Mouse (Mus musculus) small intestine, adult 2 months (tissue): Measurements from ENCODE around the gene Wrb. TPM values are rescaled to one million over a fixed set of nuclear protein-coding genes. Genes with fewer than 3 reads are reported as not detected.

Source experiments
- H3K27ac ChIP-seq: fragments of 200-500 bp; 2 replicates; pipeline ENCODE4 v1.5.1; 2012; ENCODE audit warnings: low read depth, low read length, control low read depth, inconsistent platforms; ENCODE audit not compliant: insufficient read depth
- H3K27me3 ChIP-seq: fragments of 200-500 bp; 2 replicates; pipeline ENCODE4 v1.6.1; 2012; ENCODE audit warnings: mild to moderate bottlenecking, moderate library complexity, low read length, inconsistent platforms; ENCODE audit not compliant: control insufficient read depth, insufficient read depth
- H3K36me3 ChIP-seq: fragments of 200-500 bp; 2 replicates; pipeline ENCODE4 v1.6.1; 2012; ENCODE audit warnings: mild to moderate bottlenecking, low read length, control low read depth, inconsistent platforms; ENCODE audit not compliant: control insufficient read depth, insufficient read depth
- H3K4me1 ChIP-seq: fragments of 200-500 bp; 2 replicates; pipeline ENCODE4 v1.6.1; 2012; ENCODE audit warnings: low read length, inconsistent platforms, mixed read lengths; ENCODE audit not compliant: control insufficient read depth, insufficient read depth, insufficient read length
- H3K4me3 ChIP-seq: fragments of 200-500 bp; 2 replicates; pipeline ENCODE4 v1.5.1; 2012; ENCODE audit warnings: low read depth, mild to moderate bottlenecking, control low read depth, inconsistent platforms, low read length, moderate library complexity
- CTCF ChIP-seq: fragments of 200-500 bp; IDR thresholded peaks from 2 replicates; pipeline ENCODE4 v1.5.1; 2012; ENCODE audit warnings: low read depth, mild to moderate bottlenecking, control low read depth, inconsistent platforms, low read length, moderate library complexity, mixed read lengths; ENCODE audit not compliant: insufficient replicate concordance, insufficient read length; ENCODE audit errors: extremely low read depth
- POLR2A ChIP-seq: fragments of 200-500 bp; IDR thresholded peaks from 2 replicates; pipeline ENCODE4 v1.6.1; 2012; ENCODE audit warnings: low read depth, mild to moderate bottlenecking, control low read depth, inconsistent platforms, low read length, moderate library complexity
- WGBS: fragments of 180-500 bp; shearing (Covaris S2); methylation state at CpG from one replicate; pipeline ENCODE4 v1.1.7; 2018; 5-methylcytosine and 5-hydroxymethylcytosine counted together
- polyA plus RNA-seq: library from polyadenylated mRNA; depleted of rRNA; stranded (reverse); fragments of >200 nt; gene quantifications from 2 replicates; pipeline ENCODE4 v1.2.3, GENCODE M21; 2012

Gene Wrb
- polyA plus RNA-seq, 1 experiment, result 15.5 TPM

GRCm38 (mm10) chr16:96173648-96174047 lies 28.4 kb downstream of the Wrb start:
- H3K36me3 ChIP-seq, result no peaks in the 10 kb centered on the region
- TF ChIP-seq POLR2A (no peak), CTCF (no peak)
- H3K27ac ChIP-seq, result no peak overlapping the region
- no peaks in the 10 kb centered on the region for H3K27me3 ChIP-seq
- WGBS, result 76% methylated on average over 8 of the region's 8 CpGs
- no peaks in the 10 kb centered on the region for H3K4me1 ChIP-seq
- H3K4me3 ChIP-seq, result no peak overlapping the region

DNA sequence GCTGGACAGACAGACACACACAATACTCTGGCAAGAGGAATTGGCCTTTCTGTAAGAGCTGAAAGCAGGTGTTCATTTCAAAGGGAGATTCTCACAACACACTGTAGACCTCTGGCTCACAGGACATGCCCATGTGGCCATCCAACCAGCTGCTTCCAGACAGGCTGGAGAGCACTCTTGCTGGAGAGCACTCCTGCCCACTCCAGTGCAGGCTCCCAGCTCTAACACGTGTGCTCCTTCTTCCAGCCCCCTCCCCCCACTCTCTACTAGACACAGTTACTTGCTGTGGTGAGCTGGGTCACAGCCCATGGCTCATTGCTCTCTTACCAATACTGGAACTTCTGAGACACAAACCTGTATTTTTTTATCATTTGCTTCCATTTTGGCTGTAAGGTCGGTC lies 30.2 kb downstream of the Wrb start:
- no peak for TF ChIP-seq POLR2A
- TF ChIP-seq CTCF, result no peak
- no peaks in the 10 kb centered on the region for H3K4me1 ChIP-seq
- no peaks in the 10 kb centered on the region for H3K27me3 ChIP-seq
- H3K4me3 ChIP-seq, result no peak overlapping the region
- H3K27ac ChIP-seq, result no peak overlapping the region
- WGBS, result 59% methylated on average over 2 of the region's 2 CpGs
- H3K36me3 ChIP-seq, result no peaks in the 10 kb centered on the region

- TF ChIP-seq CTCF (no peak), POLR2A (no peak)
Measured at GRCm38 (mm10) chr16:96179156-96179555, 33.9 kb downstream of the Wrb start.

DNA sequence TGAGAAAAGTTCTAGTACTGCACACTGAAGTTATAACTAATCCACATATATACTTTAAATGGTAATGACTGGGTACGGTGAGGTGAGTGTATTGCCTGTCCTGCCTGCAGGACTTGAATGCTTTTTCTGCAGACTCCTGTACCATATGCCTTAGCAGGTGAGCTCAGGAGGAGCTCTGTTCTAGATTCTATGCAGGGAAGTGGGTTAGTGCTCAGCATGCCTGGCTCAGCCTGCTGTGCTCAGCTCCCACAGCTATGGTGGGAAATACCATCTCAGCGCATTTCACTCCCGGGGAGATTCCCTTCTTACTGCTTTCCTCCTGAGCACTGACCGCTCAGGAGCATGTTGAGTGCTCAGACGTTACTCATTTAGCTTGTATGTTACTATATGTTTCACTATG lies 42.4 kb downstream of the Wrb start:
- TF ChIP-seq POLR2A (no peak), CTCF (no peak)
- Histone ChIP-seq H3K36me3 (no peaks in the 10 kb centered on the region), H3K27ac (no peak overlapping the region), H3K4me1 (no peaks in the 10 kb centered on the region), H3K27me3 (no peaks in the 10 kb centered on the region; the same call in none of the 2 replicates), H3K4me3 (no peak overlapping the region)
- 91% methylated on average over 5 of the region's 5 CpGs for WGBS

More at GRCm38 (mm10) chr16:96179156-96179555, 33.9 kb downstream of the Wrb start:
- Histone ChIP-seq H3K4me3 (no peak overlapping the region), H3K27ac (no peak overlapping the region), H3K27me3 (no peaks in the 10 kb centered on the region), H3K36me3 (no peaks in the 10 kb centered on the region), H3K4me1 (no peaks in the 10 kb centered on the region)

DNA sequence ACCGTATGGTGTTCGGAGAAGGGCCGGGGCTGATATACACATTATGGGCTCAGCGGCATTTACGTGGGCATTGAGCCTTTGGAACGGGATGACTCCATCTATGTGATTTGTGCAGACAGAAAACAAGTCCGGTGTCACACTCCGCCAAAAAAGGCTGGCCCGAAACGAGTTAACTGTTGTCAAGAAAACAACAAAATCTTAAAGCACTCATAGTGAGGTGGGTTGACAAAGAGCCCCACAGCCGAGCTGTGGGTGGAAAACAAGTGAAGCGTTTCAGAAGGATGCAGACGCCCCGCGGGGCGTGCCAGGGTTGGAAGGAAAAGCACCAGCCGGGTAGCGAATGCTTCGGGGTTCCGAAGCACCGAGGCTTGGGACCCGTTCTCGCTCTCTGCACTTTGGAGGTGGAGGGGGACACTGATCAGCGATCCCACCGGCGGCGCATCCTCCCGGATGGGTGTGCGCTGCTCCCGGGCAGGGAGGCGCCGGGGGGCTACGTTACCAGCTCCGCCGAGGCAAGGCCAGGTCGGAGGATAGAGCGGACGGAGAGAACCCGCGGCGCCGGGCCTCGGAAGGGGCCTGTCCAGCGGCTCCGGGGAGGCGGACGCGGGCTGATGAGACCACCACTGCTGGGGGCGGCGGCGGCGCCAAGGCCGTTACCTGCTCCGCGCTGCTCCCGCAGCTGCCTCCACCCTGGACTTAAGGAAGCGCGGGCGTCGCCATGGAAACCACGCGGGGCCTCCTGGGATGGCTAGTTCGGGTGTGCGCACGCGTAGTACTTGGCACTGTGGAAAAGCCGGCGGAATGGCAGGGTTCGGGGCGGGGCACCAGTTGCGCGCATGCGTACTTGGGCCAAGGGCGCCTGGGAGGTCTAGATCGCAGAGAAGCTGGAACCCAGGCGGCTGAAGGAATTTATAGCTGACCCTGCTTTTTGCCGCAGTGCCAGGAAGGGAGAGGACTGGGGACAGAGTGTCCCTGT lies 46.6 kb downstream of the Wrb start, which contains the start of gene Lca5l:
Gene Lca5l (minus strand): TSS at position 741 of the 976 bp plus-strand sequence.
- Histone ChIP-seq H3K36me3 (no peaks in the 10 kb centered on the region), H3K27me3 (no peaks in the 10 kb centered on the region; the same call in none of the 2 replicates), H3K27ac (no peak within 1 kb of the TSS), H3K4me1 (peaks cover 6% of the 10 kb centered on the region; the same call in 1 of the 2 replicates), H3K4me3 (peak within 1 kb of the TSS; percentile 85)
- TF ChIP-seq POLR2A (peak; percentile 52), CTCF (no peak)
- under 1% methylated on average over 77 of the region's 77 CpGs for WGBS

- peaks cover 9% of the 10 kb centered on the region for H3K4me1 ChIP-seq
- TF ChIP-seq POLR2A (no peak), CTCF (no peak)
- H3K27ac ChIP-seq, result peak within 1 kb of the TSS; percentile 35
- peak within 1 kb of the TSS; percentile 54 for H3K4me3 ChIP-seq
- no peaks in the 10 kb centered on the region for H3K36me3 ChIP-seq
- no peaks in the 10 kb centered on the region for H3K27me3 ChIP-seq
- 4% methylated on average over 20 of the region's 20 CpGs for WGBS
Measured at GRCm38 (mm10) chr16:96199913-96200701, 54.9 kb downstream of the Wrb start, which contains the start of gene Sh3bgr. TSS of gene Sh3bgr (plus strand) at chr16:96200450.

GRCm38 (mm10) chr16:96200702-96201028 lies 55.5 kb downstream of the Wrb start:
- 40% methylated on average over 9 of the region's 9 CpGs for WGBS
- peak overlapping the region; percentile 35 for H3K27ac ChIP-seq
- peak overlapping the region; percentile 54 for H3K4me3 ChIP-seq
- peaks cover 13% of the 10 kb centered on the region for H3K4me1 ChIP-seq
- no peaks in the 10 kb centered on the region for H3K27me3 ChIP-seq
- no peaks in the 10 kb centered on the region for H3K36me3 ChIP-seq
- no peak for TF ChIP-seq POLR2A
- TF ChIP-seq CTCF, result no peak
